Mouse (Mus musculus): Measurements from ENCODE around the gene Ifit3. TPM values are rescaled to one million over a fixed set of nuclear protein-coding genes. Genes with fewer than 3 reads are reported as not detected.

Gene Ifit3
- polyA plus RNA-seq, 1 experiment from 2014 or later, result 1.9 TPM

- H3K4me1 ChIP-seq (ENCODE audit: control insufficient read depth, low read depth, low read length), result no peaks in the 10 kb centered on the region
- H3K4me3 ChIP-seq (ENCODE audit: low read depth, low read length), result no peak overlapping the region
- no peak overlapping the region for H3K4me2 ChIP-seq (ENCODE audit: low read depth, low read length)
- no peak for ATAC-seq (ENCODE audit: low read depth)
- H3K9ac ChIP-seq (ENCODE audit: low read depth, low read length), result no peak overlapping the region
- H3K27me3 ChIP-seq (ENCODE audit: control insufficient read depth, insufficient read depth, low read depth, low read length), result no peaks in the 10 kb centered on the region
- no peaks in the 10 kb centered on the region for H3K36me3 ChIP-seq (ENCODE audit: control insufficient read depth, insufficient read depth)
- no peak overlapping the region for H3K27ac ChIP-seq (ENCODE audit: low read length)
- no peaks in the 10 kb centered on the region for H3K9me3 ChIP-seq (replicated peaks; ENCODE audit: control insufficient read depth, low read length)
These were observed 48.2 kb downstream of the Ifit3 start for GRCm38 (mm10) chr19:34631487-34631886.

GRCm38 (mm10) chr19:34633484-34633883, 50.2 kb downstream of the Ifit3 start:
- no peak for ATAC-seq (ENCODE audit: low read depth)
- WGBS (ENCODE audit: insufficient replicate concordance), result 22% methylated on average over 2 of the region's 2 CpGs

GRCm38 (mm10) chr19:34636933-34637557, 53.7 kb downstream of the Ifit3 start:
- no peak overlapping the region for H3K4me3 ChIP-seq (ENCODE audit: low read depth, low read length)
- no peak overlapping the region for H3K4me2 ChIP-seq (ENCODE audit: low read depth, low read length)
- 8% methylated on average over 3 of the region's 3 CpGs for WGBS (ENCODE audit: insufficient replicate concordance)
- peak; percentile 50 for ATAC-seq (ENCODE audit: low read depth)
- no peaks in the 10 kb centered on the region for H3K36me3 ChIP-seq (ENCODE audit: control insufficient read depth, insufficient read depth)
- H3K9me3 ChIP-seq (replicated peaks; ENCODE audit: control insufficient read depth, low read length), result no peaks in the 10 kb centered on the region
- H3K27me3 ChIP-seq (ENCODE audit: control insufficient read depth, insufficient read depth, low read depth, low read length), result no peaks in the 10 kb centered on the region
- no peaks in the 10 kb centered on the region; the same call in none of the 2 replicates for H3K4me1 ChIP-seq (ENCODE audit: control insufficient read depth, low read depth, low read length)
- H3K27ac ChIP-seq (ENCODE audit: low read length), result no peak overlapping the region
- no peak overlapping the region for H3K9ac ChIP-seq (ENCODE audit: low read depth, low read length)

More at GRCm38 (mm10) chr19:34633484-34633883, 50.2 kb downstream of the Ifit3 start:
- Histone ChIP-seq H3K27ac (ENCODE audit: low read length) (no peak overlapping the region), H3K36me3 (ENCODE audit: control insufficient read depth, insufficient read depth) (no peaks in the 10 kb centered on the region), H3K4me1 (ENCODE audit: control insufficient read depth, low read depth, low read length) (no peaks in the 10 kb centered on the region), H3K9me3 (replicated peaks; ENCODE audit: control insufficient read depth, low read length) (no peaks in the 10 kb centered on the region), H3K9ac (ENCODE audit: low read depth, low read length) (no peak overlapping the region), H3K4me3 (ENCODE audit: low read depth, low read length) (no peak overlapping the region), H3K27me3 (ENCODE audit: control insufficient read depth, insufficient read depth, low read depth, low read length) (no peaks in the 10 kb centered on the region), H3K4me2 (ENCODE audit: low read depth, low read length) (no peak overlapping the region)

Other genes starting within 250 kb of the Ifit3 start
- gene Ch25h, start 108.4 kb upstream of the Ifit3 start, polyA plus RNA-seq (2015; fragmentation: Nextera tagmentation; extraction: Ambion mirVana), result 0.08 TPM in 2 replicates
- gene Lipa, start 56.1 kb upstream of the Ifit3 start, polyA plus RNA-seq (2015; fragmentation: Nextera tagmentation; extraction: Ambion mirVana), result 51.8 and 53.1 TPM in 2 replicates
- gene Ifit2, start 32.8 kb upstream of the Ifit3 start, polyA plus RNA-seq (2015; fragmentation: Nextera tagmentation; extraction: Ambion mirVana), result 2.8 and 3.2 TPM in 2 replicates
- 0.09 and 0.16 TPM in 2 replicates for gene Ifit1bl1, start 18.4 kb downstream of the Ifit3 start, polyA plus RNA-seq (2015; fragmentation: Nextera tagmentation; extraction: Ambion mirVana)
- 0.28 and 0.41 TPM in 2 replicates for gene Ifit3b, start 24.4 kb downstream of the Ifit3 start, polyA plus RNA-seq (2015; fragmentation: Nextera tagmentation; extraction: Ambion mirVana)
- gene Ifit1bl2, start 57.2 kb downstream of the Ifit3 start, polyA plus RNA-seq (2015; fragmentation: Nextera tagmentation; extraction: Ambion mirVana), result 0.09 and 0.30 TPM in 2 replicates
- 0.77 and 0.81 TPM in 2 replicates for gene Ifit1, start 57.3 kb downstream of the Ifit3 start, polyA plus RNA-seq (2015; fragmentation: Nextera tagmentation; extraction: Ambion mirVana)
- 15.3 and 16.5 TPM in 2 replicates for gene Slc16a12, start 163.8 kb downstream of the Ifit3 start, polyA plus RNA-seq (2015; fragmentation: Nextera tagmentation; extraction: Ambion mirVana)